8 mouse cellular contexts compared by ENCODE assay signal in genomic region chr11:87086290-87086984, GRCm38 (mm10). TPM values are rescaled to one million over a fixed set of nuclear protein-coding genes. Genes with fewer than 3 reads are reported as not detected.
DNase-seq lines count a peak whose midpoint lies in the region; ATAC-seq and TF ChIP-seq lines count a peak whose summit lies in the region.

TSS of gene Smg8 (minus strand) at chr11:87086774.

- TF ChIP-seq POLR2A in olfactory bulb, adult 2 months (IDR thresholded peaks at IDR 0.05; ENCODE audit: insufficient read depth, low read depth, low read length): peak; percentile 68

- H3K36me3 ChIP-seq in lung, embryonic 15.5 days: peaks cover 42% of the 10 kb centered on the region

- TF ChIP-seq CTCF in olfactory bulb, adult 2 months (IDR thresholded peaks at IDR 0.05; ENCODE audit: insufficient read depth, low read depth, low read length): no peak

- ATAC-seq in lung, embryonic 15.5 days (ENCODE audit: borderline replicate concordance, extremely low read depth, low FRiP score, low TSS enrichment): peak; percentile 94; the same call in 1 of the 2 replicates

- peak within 1 kb of the TSS; percentile 77 for H3K4me2 ChIP-seq in lung, embryonic 15.5 days

- no peaks in the 10 kb centered on the region for H3K27me3 ChIP-seq in lung, embryonic 15.5 days

- H3K9me3 ChIP-seq in lung, embryonic 15.5 days: no peaks in the 10 kb centered on the region

- peak within 1 kb of the TSS; percentile 81 for H3K9ac ChIP-seq in lung, embryonic 15.5 days

- peak; percentile 86 for DNase-seq in MN1 (ENCODE audit: low spot score)
- peak; percentile 76 for DNase-seq in cerebellum, adult 8-10 months
- peak; percentile 82 for DNase-seq in forelimb bud, embryonic 11.5 days (ENCODE audit: low read depth, low spot score)
- peak; percentile 84 for DNase-seq in heart, postnatal 4 days
- DNase-seq in layer of hippocampus, adult 9-10 months (ENCODE audit: low spot score): peak; percentile 67
- peak; percentile 62 to 73 for DNase-seq in thymus, adult 18-20 months

- H3K27ac ChIP-seq in lung, embryonic 15.5 days: peak within 1 kb of the TSS; percentile 51
- peak within 1 kb of the TSS; percentile 23; the same call in 1 of the 2 replicates for H3K27ac ChIP-seq in olfactory bulb, adult 2 months (ENCODE audit: insufficient read depth, low read depth, low read length)

- peak within 1 kb of the TSS; percentile 90 for H3K4me3 ChIP-seq in lung, embryonic 15.5 days
- H3K4me3 ChIP-seq in olfactory bulb, adult 2 months (ENCODE audit: insufficient read depth, low read depth, low read length): peak within 1 kb of the TSS; percentile 88

- H3K4me1 ChIP-seq in lung, embryonic 15.5 days: peaks cover 29% of the 10 kb centered on the region
- peaks cover 13% of the 10 kb centered on the region for H3K4me1 ChIP-seq in olfactory bulb, adult 2 months (ENCODE audit: control insufficient read depth, insufficient read depth, low read length)

- under 1% methylated on average over 43 of the region's 43 CpGs for WGBS in lung, embryonic 15.5 days
- WGBS in olfactory bulb, adult 2 months: 1% methylated on average over 43 of the region's 43 CpGs

RNA-seq across cellular contexts. Expression of gene Smg8, which starts in this region (rescaled TPM):
- total RNA-seq in heart, postnatal 4 days (2021): 10 to 100 TPM; 11.2 to 11.3 TPM
- 18.4 and 19.1 TPM in 2 replicates for polyA plus RNA-seq in lung, embryonic 15.5 days (2015; fragmentation: Nextera tagmentation; extraction: Ambion mirVana)
- polyA plus RNA-seq in olfactory bulb, adult 2 months (2012; ENCODE audit: insufficient read depth, insufficient read length, low replicate concordance, missing spikeins): not detected in 2 replicates

Comparison
In these comparisons a context has a peak if more than half of its experiments do, and no peak if none do; other contexts are left out.
1. Peak in every context shown above with its lines: DNase-seq, ATAC-seq, H3K4me3 ChIP-seq and H3K27ac ChIP-seq.